Mouse (Mus musculus): ENCODE data around the gene Olfr811.

Olfr811 gene

DNA sequence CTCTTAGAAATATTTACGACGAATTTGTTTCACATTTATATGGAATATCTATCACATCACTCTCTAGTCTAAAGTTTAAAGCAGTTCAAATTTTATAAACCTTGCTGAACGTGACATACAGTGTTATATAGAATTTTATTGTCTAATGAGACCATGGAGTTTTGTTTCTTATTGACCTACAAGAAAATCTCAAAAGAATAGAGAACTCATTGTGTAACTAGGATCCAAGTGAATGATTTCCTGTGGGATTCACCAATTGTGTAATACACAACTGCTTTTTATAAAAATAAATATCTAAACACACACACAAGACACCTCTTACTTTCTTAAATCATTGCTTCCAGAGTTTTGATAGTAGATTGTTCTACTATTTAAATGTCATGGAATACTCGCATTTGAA, at the start of gene Olfr811:
Gene Olfr811, minus strand, starts transcription at position 101 of the 400 bp plus-strand sequence.
- DNase-seq (ENCODE audit: low spot score) = no peak

DNA sequence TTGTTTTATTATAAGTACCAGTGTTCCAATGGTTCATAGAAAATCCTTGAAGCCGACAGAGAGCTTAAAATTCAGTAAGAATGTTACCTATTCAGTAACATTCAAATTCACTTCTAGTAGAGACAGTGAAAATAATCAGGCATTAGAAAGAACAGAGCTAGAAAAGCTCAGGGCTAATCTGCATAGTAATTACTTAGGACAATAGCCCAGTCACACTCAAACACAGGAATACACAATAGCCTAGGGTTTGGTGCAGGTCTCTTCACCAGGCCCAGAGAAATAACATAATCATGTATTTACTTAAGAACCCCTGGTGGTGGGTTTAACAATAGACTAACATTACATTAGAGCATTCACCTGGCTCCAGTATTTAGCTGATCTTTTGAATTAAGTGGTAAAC, 43.1 kb upstream of the Olfr811 start:
- no peak for DNase-seq (ENCODE audit: low spot score)

DNA sequence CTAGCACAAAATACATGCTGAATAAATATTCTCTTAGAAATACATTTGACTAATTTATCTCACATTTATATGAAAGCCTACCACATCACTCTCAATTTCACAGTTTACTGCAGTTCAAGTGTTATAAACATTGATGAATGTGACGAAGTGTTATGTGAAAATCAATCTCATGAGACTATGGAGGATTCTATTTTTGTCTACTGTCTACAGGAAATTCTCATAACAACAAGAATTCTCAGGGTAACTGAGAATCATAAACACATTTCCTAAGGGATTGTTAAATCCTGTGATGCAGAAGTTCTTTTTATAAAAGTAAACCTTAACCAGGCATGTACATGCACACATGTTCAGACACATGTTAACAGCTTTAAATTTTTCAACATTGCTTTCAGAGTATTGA, 41.8 kb upstream of the Olfr811 start, which contains the start of gene Olfr812:
Gene Olfr812, minus strand, starts transcription at position 101 of the 400 bp plus-strand sequence.
- DNase-seq (ENCODE audit: low spot score) = no peak

DNA sequence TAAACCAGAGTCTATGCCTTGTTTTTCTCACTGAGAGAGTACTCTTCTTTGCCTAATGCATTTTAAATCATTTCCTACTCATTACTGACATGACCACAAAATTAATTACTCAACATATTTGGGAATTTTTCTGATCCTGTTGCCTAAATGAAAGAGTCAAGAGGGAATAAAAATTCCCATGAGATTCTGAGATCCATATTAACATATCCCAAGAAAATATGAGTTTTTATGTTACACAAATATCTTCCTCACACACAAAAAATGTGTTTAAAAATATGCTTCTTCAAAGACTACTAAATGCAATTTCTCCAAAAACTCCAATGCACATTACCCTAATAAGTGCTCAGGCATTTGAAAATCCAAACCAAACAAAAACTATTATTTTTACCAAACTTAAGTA, 9.4 kb downstream of the Olfr811 start, which contains the start of gene Olfr810:
Gene Olfr810, minus strand, starts transcription at position 101 of the 400 bp plus-strand sequence.
- DNase-seq (ENCODE audit: low spot score) = no peak

DNA sequence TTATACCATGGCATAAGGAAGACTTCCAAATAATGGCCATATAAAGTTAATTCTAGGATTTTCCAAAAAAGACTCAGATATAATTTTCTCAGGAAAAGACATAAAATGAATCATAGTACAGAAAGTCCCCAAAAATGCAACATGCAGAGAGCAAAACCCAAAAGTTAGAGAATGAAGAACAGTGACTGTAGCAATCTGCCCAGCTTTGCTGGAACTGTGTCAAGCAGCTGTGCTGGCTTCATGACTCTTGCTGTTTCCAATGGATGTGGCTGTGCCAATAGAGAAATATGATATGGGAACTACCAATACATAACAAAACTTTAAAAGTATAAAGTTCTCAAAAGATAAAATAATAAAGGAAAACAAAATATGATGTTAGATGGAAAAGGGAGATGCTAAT, 26.1 kb downstream of the Olfr811 start:
- no peak for DNase-seq (ENCODE audit: low spot score)

DNA sequence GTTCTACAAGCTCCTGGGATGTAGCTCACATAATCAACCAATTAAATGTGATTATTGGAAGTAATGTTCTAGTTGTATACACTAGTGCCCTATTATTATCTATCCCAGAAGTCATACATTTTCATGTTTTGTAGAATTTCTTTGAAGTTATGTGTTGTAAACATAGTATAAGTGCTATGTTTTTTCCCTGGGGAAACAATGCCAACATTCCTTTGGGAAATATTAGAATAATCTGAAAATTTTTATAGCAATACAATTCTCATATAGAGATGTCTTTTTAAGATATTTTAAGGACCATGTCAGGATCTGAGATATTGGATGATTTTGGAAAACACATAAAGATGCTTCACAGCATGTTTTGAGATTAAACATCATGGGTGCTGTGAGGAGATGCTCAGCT, 29.9 kb downstream of the Olfr811 start, which contains the start of gene Olfr809:
Gene Olfr809, plus strand, starts transcription at position 301 of the 400 bp plus-strand sequence.
- no peak for DNase-seq (ENCODE audit: low spot score)

DNA sequence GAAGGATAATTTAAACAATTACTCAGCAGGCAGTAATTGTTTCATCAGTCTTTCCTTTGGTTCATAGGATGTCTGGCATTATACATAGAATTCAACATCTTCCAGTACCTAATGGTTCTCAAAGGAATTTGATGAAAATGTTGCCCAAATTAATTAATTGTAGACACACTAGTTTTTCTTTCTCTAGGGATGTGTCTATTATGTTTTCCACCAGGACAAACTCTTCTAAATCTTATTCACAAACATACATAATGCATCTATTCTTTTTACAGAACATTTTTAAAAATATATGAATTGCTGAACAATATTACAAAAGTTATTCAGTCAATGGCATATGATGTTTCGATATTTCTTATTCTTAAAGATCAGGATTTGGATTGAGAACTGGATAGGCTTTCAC, 39.0 kb downstream of the Olfr811 start, which contains the start of gene Olfr808:
Gene Olfr808, plus strand, starts transcription at position 301 of the 400 bp plus-strand sequence.
- no peak for DNase-seq (ENCODE audit: low spot score)

DNA sequence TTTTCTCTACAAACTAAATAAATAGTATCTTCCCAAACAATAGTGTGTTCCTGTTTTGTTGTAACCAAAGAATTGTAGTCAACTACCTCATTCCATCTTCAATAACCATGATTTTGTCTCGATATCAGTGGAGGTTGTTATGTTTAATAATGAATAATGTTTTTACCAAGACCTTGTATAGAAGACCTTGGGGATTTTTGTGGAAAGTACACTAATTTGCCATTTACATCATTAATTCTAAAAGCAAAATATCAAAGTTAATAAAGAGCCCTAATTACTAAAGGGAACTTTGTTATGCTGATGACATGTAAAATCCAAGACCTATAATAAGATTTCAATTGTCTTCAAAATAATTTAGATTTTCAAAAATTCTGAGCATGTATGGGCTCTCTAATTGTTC, 46.5 kb downstream of the Olfr811 start, which contains the start of gene Olfr807:
Gene Olfr807, minus strand, starts transcription at position 101 of the 400 bp plus-strand sequence.
- no peak for DNase-seq (ENCODE audit: low spot score)

All from ovary, adult 18-20 months (tissue).